ENCODE assay signal across 8 mouse cellular contexts in the genomic region with DNA sequence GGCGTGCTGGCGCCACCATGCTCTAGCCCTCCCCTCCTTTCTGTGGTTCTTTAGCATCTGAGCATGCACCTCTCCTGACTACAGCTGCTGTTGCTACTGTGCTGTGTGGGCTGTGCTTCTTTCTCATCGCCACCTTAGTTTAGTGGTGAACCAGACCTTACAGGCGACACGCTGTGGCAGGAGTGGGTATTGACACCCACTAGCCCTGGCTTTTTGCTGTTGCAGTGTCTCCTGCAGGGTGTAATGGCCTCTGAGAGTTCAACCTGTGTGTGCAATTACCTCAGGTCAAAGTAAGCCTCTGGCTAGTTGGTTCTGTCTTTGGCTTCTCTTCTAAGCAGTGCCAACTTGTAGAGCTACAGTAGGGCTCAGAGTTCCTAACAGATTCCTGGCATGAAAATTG. TPM values are rescaled to one million over a fixed set of nuclear protein-coding genes. Genes with fewer than 3 reads are reported as not detected.
DNase-seq lines count a peak whose midpoint lies in the region; ATAC-seq and TF ChIP-seq lines count a peak whose summit lies in the region.

No protein-coding gene starts in this region.

- H3K27ac ChIP-seq in lung, embryonic 14.5 days (ENCODE audit: low read depth) = no peak overlapping the region
- no peak overlapping the region for H3K27ac ChIP-seq in hindbrain, embryonic 14.5 days

- H3K9ac ChIP-seq in lung, embryonic 14.5 days = no peak overlapping the region
- no peak overlapping the region for H3K9ac ChIP-seq in hindbrain, embryonic 14.5 days

- H3K4me1 ChIP-seq in lung, embryonic 14.5 days (ENCODE audit: insufficient read depth) = no peaks in the 10 kb centered on the region
- H3K4me1 ChIP-seq in hindbrain, embryonic 14.5 days (replicated peaks; ENCODE audit: control insufficient read depth, insufficient read depth, low read length) = no peaks in the 10 kb centered on the region

- H3K27me3 ChIP-seq in lung, embryonic 14.5 days (ENCODE audit: insufficient read depth, low read length) = no peaks in the 10 kb centered on the region
- H3K27me3 ChIP-seq in hindbrain, embryonic 14.5 days (ENCODE audit: control insufficient read depth, insufficient read depth, low read length) = no peaks in the 10 kb centered on the region

- peaks cover 95% of the 10 kb centered on the region for H3K36me3 ChIP-seq in lung, embryonic 14.5 days (ENCODE audit: insufficient read depth)
- peaks cover 100% of the 10 kb centered on the region for H3K36me3 ChIP-seq in hindbrain, embryonic 14.5 days (replicated peaks; ENCODE audit: control insufficient read depth, insufficient read depth)

- 71% methylated on average over 5 of the region's 5 CpGs for WGBS in lung, embryonic 14.5 days
- WGBS in hindbrain, embryonic 14.5 days = 73% methylated on average over 5 of the region's 5 CpGs

- TF ChIP-seq CTCF in lung, embryonic 14.5 days (IDR thresholded peaks at IDR 0.05; ENCODE audit: low read depth) = peak; percentile 63

- H3K4me2 ChIP-seq in lung, embryonic 14.5 days = no peak overlapping the region
- no peak overlapping the region for H3K4me2 ChIP-seq in hindbrain, embryonic 14.5 days (replicated peaks)

- peak; percentile 44 to 45 for DNase-seq in cerebellum, postnatal 36 days
- no peak for DNase-seq in cerebellum, adult 11 months
- DNase-seq in ovary, postnatal 36 days (ENCODE audit: low spot score) = peak; percentile 60
- DNase-seq in ovary, postnatal 14 days (ENCODE audit: low spot score) = no peak
- DNase-seq in lung, embryonic 14.5 days = peak; percentile 57
- peak; percentile 36 to 44 for DNase-seq in thymus, adult 18-20 months
- DNase-seq in hindbrain, embryonic 14.5 days (ENCODE audit: low spot score) = no peak

- ATAC-seq in hematopoietic stem cell, adult 5-6 weeks (replicated peaks in 1 of 2; ENCODE audit: insufficient read depth in 1 of 2, low FRiP score in 2 of 2, low TSS enrichment in 1 of 2, low read depth in 1 of 2, poor library complexity in 2 of 2, severe bottlenecking in 2 of 2) = peak; percentile 83 to 88
- no peak for ATAC-seq in lung, embryonic 14.5 days (ENCODE audit: insufficient read depth)
- no peak for ATAC-seq in hindbrain, embryonic 14.5 days (ENCODE audit: low FRiP score)

- no peaks in the 10 kb centered on the region for H3K9me3 ChIP-seq in lung, embryonic 14.5 days (ENCODE audit: low read depth, low read length)
- no peaks in the 10 kb centered on the region for H3K9me3 ChIP-seq in hindbrain, embryonic 14.5 days (ENCODE audit: control insufficient read depth, low read length)

- no peak overlapping the region for H3K4me3 ChIP-seq in lung, embryonic 14.5 days (ENCODE audit: low read depth, low read length)
- no peak overlapping the region for H3K4me3 ChIP-seq in hindbrain, embryonic 14.5 days (replicated peaks; ENCODE audit: low read length)

RNA-seq across cellular contexts. Expression of a gene that starts 11.5 kb away (rescaled TPM):
- total RNA-seq in hematopoietic stem cell, adult 5-6 weeks (2017) = 18.7 and 25.8 TPM in 2 replicates
- 69.8 and 74.2 TPM in 2 replicates for polyA plus RNA-seq in lung, embryonic 14.5 days (2014; fragmentation: Nextera tagmentation; extraction: Ambion mirVana)
- 187 TPM in 2 replicates for polyA plus RNA-seq in hindbrain, embryonic 14.5 days (2014; fragmentation: Nextera tagmentation; extraction: Ambion mirVana)

RNA-seq across cellular contexts. Expression of a gene that starts 11.6 kb away (rescaled TPM):
- 10.5 and 12.6 TPM in 2 replicates for total RNA-seq in hematopoietic stem cell, adult 5-6 weeks (2017)
- polyA plus RNA-seq in lung, embryonic 14.5 days (2014; fragmentation: Nextera tagmentation; extraction: Ambion mirVana) = 28.8 and 30.3 TPM in 2 replicates
- 24.7 and 32.6 TPM in 2 replicates for polyA plus RNA-seq in hindbrain, embryonic 14.5 days (2014; fragmentation: Nextera tagmentation; extraction: Ambion mirVana)

RNA-seq across cellular contexts. Expression of a gene that starts 22.7 kb away (rescaled TPM):
- total RNA-seq in hematopoietic stem cell, adult 5-6 weeks (2017) = 4.4 and 4.7 TPM in 2 replicates
- polyA plus RNA-seq in lung, embryonic 14.5 days (2014; fragmentation: Nextera tagmentation; extraction: Ambion mirVana) = 20.0 and 22.4 TPM in 2 replicates
- 0.98 and 1.2 TPM in 2 replicates for polyA plus RNA-seq in hindbrain, embryonic 14.5 days (2014; fragmentation: Nextera tagmentation; extraction: Ambion mirVana)

RNA-seq across cellular contexts. Expression of a gene that starts 24.2 kb away (rescaled TPM):
- total RNA-seq in hematopoietic stem cell, adult 5-6 weeks (2017) = not detected in 2 replicates
- 1.0 and 1.4 TPM in 2 replicates for polyA plus RNA-seq in lung, embryonic 14.5 days (2014; fragmentation: Nextera tagmentation; extraction: Ambion mirVana)
- polyA plus RNA-seq in hindbrain, embryonic 14.5 days (2014; fragmentation: Nextera tagmentation; extraction: Ambion mirVana) = 0.65 and 0.88 TPM in 2 replicates

RNA-seq across cellular contexts. Expression of a gene that starts 37.0 kb away (rescaled TPM):
- total RNA-seq in hematopoietic stem cell, adult 5-6 weeks (2017) = not detected in 2 replicates
- 2.2 and 5.1 TPM in 2 replicates for polyA plus RNA-seq in lung, embryonic 14.5 days (2014; fragmentation: Nextera tagmentation; extraction: Ambion mirVana)
- polyA plus RNA-seq in hindbrain, embryonic 14.5 days (2014; fragmentation: Nextera tagmentation; extraction: Ambion mirVana) = 3.2 and 4.1 TPM in 2 replicates

Comparison
In these comparisons a context has a peak if more than half of its experiments do, and no peak if none do; other contexts are left out.
1. DNase-seq: peak in cerebellum, postnatal 36 days (2 of 2), ovary, postnatal 36 days (single experiment), lung, embryonic 14.5 days (single experiment) and thymus, adult 18-20 months (2 of 2); none in cerebellum, adult 11 months (single experiment), ovary, postnatal 14 days (single experiment) and hindbrain, embryonic 14.5 days (single experiment).
2. ATAC-seq: peak in hematopoietic stem cell, adult 5-6 weeks (2 of 2); none in lung, embryonic 14.5 days (single experiment) and hindbrain, embryonic 14.5 days (single experiment).